Mouse (Mus musculus): ENCODE results near the gene Basp1.

Basp1 gene

GRCm38 (mm10) chr15:25440991-25441867, 27.7 kb upstream of the Basp1 start:
- peak; percentile 69 for DNase-seq (ENCODE audit: low read depth, low spot score)
- Histone ChIP-seq H3K27me3 (ENCODE audit: control insufficient read depth, insufficient read depth, low read length, poor library complexity, severe bottlenecking) (no peaks in the 10 kb centered on the region), H3K36me3 (ENCODE audit: control insufficient read depth, insufficient read depth, low read length, poor library complexity, severe bottlenecking) (no peaks in the 10 kb centered on the region)

- H3K36me3 ChIP-seq (ENCODE audit: control insufficient read depth, insufficient read depth, low read length, poor library complexity, severe bottlenecking) = no peaks in the 10 kb centered on the region
- DNase-seq (ENCODE audit: low read depth, low spot score) = no peak
- H3K27me3 ChIP-seq (ENCODE audit: control insufficient read depth, insufficient read depth, low read length, poor library complexity, severe bottlenecking) = no peaks in the 10 kb centered on the region
Observed at GRCm38 (mm10) chr15:25440317-25440716, 26.8 kb upstream of the Basp1 start.

DNA sequence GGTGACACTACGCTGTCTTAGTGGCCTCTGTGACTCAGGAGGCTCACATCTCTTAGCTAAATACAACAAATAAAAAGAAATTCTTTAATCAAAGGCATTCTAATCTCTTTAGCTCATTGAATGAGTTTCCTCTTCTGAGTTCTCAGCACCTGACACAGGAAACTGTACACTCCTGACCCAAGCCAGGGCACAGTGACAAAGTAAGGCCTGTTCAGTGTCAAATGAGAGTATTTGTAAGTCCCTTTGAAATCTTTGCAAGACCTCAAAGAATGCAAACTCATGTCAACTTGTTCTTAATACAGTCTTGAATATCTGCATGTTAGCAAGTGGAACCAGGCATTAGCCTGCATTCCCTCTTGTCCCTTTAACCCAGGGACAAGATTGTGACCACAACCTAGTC, 18.8 kb upstream of the Basp1 start:
- no peak for DNase-seq (ENCODE audit: low read depth, low spot score)
- Histone ChIP-seq H3K36me3 (ENCODE audit: control insufficient read depth, insufficient read depth, low read length, poor library complexity, severe bottlenecking) (no peaks in the 10 kb centered on the region), H3K27me3 (ENCODE audit: control insufficient read depth, insufficient read depth, low read length, poor library complexity, severe bottlenecking) (no peaks in the 10 kb centered on the region)

GRCm38 (mm10) chr15:25430167-25430566, 16.6 kb upstream of the Basp1 start:
- H3K36me3 ChIP-seq (ENCODE audit: control insufficient read depth, insufficient read depth, low read length, poor library complexity, severe bottlenecking) = no peaks in the 10 kb centered on the region
- no peaks in the 10 kb centered on the region for H3K27me3 ChIP-seq (ENCODE audit: control insufficient read depth, insufficient read depth, low read length, poor library complexity, severe bottlenecking)
- DNase-seq (ENCODE audit: low read depth, low spot score) = no peak

DNA sequence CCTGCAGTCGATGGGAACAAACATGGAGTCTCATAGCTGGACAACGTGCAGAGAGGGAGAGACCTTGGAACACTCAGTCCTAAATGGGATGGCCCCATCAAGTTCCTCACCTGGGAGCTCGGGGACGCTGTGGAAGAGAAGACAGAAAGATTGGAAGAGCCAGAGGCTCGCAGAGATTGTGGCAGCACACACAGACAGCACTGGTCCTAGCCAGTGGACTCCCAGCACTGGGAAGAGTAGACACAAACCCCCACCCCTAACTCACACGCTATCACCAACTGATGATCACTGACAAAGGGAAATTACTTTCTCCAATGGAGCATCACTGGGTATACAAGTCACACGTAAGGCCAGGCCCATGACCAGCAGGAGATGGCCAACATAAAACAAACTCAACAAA, 15.4 kb upstream of the Basp1 start:
- Histone ChIP-seq H3K36me3 (ENCODE audit: control insufficient read depth, insufficient read depth, low read length, poor library complexity, severe bottlenecking) (no peaks in the 10 kb centered on the region), H3K27me3 (ENCODE audit: control insufficient read depth, insufficient read depth, low read length, poor library complexity, severe bottlenecking) (no peaks in the 10 kb centered on the region)
- DNase-seq (ENCODE audit: low read depth, low spot score) = no peak

DNA sequence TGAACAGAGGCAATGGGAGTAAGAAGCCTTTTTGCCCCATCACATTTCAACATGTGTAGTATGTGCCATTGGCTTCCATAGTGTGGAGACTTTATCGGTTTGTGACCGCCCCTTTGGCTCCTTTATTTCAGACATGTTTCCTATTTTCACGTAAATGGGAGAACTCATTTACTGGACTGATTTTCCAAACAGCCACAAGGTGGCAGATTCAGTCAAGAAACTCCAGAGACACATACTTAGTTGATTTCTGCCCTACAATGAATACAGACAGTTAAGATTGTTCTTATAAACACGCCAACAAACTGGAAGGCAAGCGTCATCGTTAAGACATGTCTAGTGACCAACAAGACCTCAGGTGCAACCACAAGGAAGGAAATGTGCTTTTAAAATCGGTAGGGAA, 15.0 kb upstream of the Basp1 start:
- no peaks in the 10 kb centered on the region for H3K27me3 ChIP-seq (ENCODE audit: control insufficient read depth, insufficient read depth, low read length, poor library complexity, severe bottlenecking)
- DNase-seq (ENCODE audit: low read depth, low spot score) = peak; percentile 19
- no peaks in the 10 kb centered on the region for H3K36me3 ChIP-seq (ENCODE audit: control insufficient read depth, insufficient read depth, low read length, poor library complexity, severe bottlenecking)

- no peaks in the 10 kb centered on the region for H3K36me3 ChIP-seq (ENCODE audit: control insufficient read depth, insufficient read depth, low read length, poor library complexity, severe bottlenecking)
- H3K27me3 ChIP-seq (ENCODE audit: control insufficient read depth, insufficient read depth, low read length, poor library complexity, severe bottlenecking) = no peaks in the 10 kb centered on the region
- DNase-seq (ENCODE audit: low read depth, low spot score) = no peak
Observed at GRCm38 (mm10) chr15:25420266-25420665, 6.7 kb upstream of the Basp1 start.

DNA sequence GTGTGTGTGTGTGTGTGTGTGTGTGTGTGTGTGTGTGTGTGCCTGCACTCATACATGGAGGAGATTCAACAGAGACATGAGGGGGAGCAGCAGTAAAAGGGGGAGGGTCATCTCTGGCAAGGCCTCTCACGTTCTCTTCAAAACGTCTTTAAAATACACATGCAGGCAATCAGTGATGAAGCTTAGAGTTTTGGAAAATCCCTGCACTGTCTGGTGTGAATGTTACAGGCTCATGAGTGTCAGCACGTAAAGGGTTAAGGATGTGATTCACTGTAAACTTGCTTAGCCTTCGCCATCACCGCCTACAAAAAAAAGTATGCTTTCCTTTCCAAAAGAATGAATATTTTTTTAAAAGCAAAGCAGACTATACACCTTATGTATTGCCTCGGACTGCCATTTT, 2.8 kb upstream of the Basp1 start:
- no peak for DNase-seq (ENCODE audit: low read depth, low spot score)
- Histone ChIP-seq H3K27me3 (ENCODE audit: control insufficient read depth, insufficient read depth, low read length, poor library complexity, severe bottlenecking) (no peaks in the 10 kb centered on the region), H3K36me3 (ENCODE audit: control insufficient read depth, insufficient read depth, low read length, poor library complexity, severe bottlenecking) (no peaks in the 10 kb centered on the region)

DNA sequence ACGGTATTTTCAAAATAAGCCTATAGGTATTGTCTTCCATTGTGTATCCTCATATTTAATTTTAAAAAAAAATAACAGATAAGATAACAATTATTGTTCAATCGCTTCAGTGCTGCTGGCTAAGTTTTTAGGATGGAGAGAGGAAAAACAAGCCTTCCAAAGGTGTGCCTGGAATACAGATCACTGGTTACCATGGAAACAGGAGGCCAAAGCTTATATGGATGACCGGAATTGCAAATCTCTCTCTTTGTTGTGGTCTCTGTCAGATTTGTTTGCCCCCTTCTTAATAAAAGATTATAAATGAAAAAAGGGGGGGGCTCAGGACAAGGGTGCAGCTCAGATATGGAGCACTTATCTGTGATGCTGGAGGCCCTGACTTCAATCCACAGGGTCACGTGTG, 2.4 kb upstream of the Basp1 start:
- no peak for DNase-seq (ENCODE audit: low read depth, low spot score)
- Histone ChIP-seq H3K27me3 (ENCODE audit: control insufficient read depth, insufficient read depth, low read length, poor library complexity, severe bottlenecking) (no peaks in the 10 kb centered on the region), H3K36me3 (ENCODE audit: control insufficient read depth, insufficient read depth, low read length, poor library complexity, severe bottlenecking) (no peaks in the 10 kb centered on the region)

DNA sequence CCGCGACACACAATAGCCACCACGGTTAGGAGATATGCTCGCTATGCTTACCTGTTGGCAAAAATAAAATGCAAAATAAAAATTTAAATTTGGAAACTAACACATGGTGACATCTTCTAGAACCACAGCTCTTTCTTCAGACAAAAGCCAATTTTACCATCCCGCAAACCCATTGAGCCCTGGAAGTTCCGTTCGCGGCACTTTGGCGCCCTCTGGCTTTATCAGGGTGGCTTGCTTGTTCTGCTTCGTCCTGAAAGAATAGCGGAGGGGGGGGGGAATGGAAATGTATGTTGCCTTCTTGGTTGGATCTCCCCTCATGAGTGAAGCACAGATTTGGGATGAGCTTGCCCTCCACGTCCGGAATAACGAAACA, 1.2 kb upstream of the Basp1 start:
- peak; percentile 81 for DNase-seq (ENCODE audit: low read depth, low spot score)
- Histone ChIP-seq H3K27me3 (ENCODE audit: control insufficient read depth, insufficient read depth, low read length, poor library complexity, severe bottlenecking) (no peaks in the 10 kb centered on the region), H3K36me3 (ENCODE audit: control insufficient read depth, insufficient read depth, low read length, poor library complexity, severe bottlenecking) (no peaks in the 10 kb centered on the region)

GRCm38 (mm10) chr15:25414011-25414746, 615 bp upstream of the Basp1 start:
- H3K27me3 ChIP-seq (ENCODE audit: control insufficient read depth, insufficient read depth, low read length, poor library complexity, severe bottlenecking) = no peaks in the 10 kb centered on the region
- peak; percentile 22 for DNase-seq (ENCODE audit: low read depth, low spot score)

GRCm38 (mm10) chr15:25412761-25413261, 753 bp downstream of the Basp1 start:
- no peaks in the 10 kb centered on the region for H3K27me3 ChIP-seq (ENCODE audit: control insufficient read depth, insufficient read depth, low read length, poor library complexity, severe bottlenecking)
- DNase-seq (ENCODE audit: low read depth, low spot score) = peak; percentile 11

More at GRCm38 (mm10) chr15:25414011-25414746, 615 bp upstream of the Basp1 start:
- H3K36me3 ChIP-seq (ENCODE audit: control insufficient read depth, insufficient read depth, low read length, poor library complexity, severe bottlenecking) = no peaks in the 10 kb centered on the region

GRCm38 (mm10) chr15:25412171-25412641, 1.4 kb downstream of the Basp1 start:
- no peaks in the 10 kb centered on the region for H3K36me3 ChIP-seq (ENCODE audit: control insufficient read depth, insufficient read depth, low read length, poor library complexity, severe bottlenecking)
- peak; percentile 25 for DNase-seq (ENCODE audit: low read depth, low spot score)

More at GRCm38 (mm10) chr15:25412761-25413261, 753 bp downstream of the Basp1 start:
- H3K36me3 ChIP-seq (ENCODE audit: control insufficient read depth, insufficient read depth, low read length, poor library complexity, severe bottlenecking) = no peaks in the 10 kb centered on the region

GRCm38 (mm10) chr15:25411461-25411860, 2.1 kb downstream of the Basp1 start:
- Histone ChIP-seq H3K27me3 (ENCODE audit: control insufficient read depth, insufficient read depth, low read length, poor library complexity, severe bottlenecking) (no peaks in the 10 kb centered on the region), H3K36me3 (ENCODE audit: control insufficient read depth, insufficient read depth, low read length, poor library complexity, severe bottlenecking) (no peaks in the 10 kb centered on the region)
- DNase-seq (ENCODE audit: low read depth, low spot score) = no peak

More at GRCm38 (mm10) chr15:25412171-25412641, 1.4 kb downstream of the Basp1 start:
- no peaks in the 10 kb centered on the region for H3K27me3 ChIP-seq (ENCODE audit: control insufficient read depth, insufficient read depth, low read length, poor library complexity, severe bottlenecking)

DNA sequence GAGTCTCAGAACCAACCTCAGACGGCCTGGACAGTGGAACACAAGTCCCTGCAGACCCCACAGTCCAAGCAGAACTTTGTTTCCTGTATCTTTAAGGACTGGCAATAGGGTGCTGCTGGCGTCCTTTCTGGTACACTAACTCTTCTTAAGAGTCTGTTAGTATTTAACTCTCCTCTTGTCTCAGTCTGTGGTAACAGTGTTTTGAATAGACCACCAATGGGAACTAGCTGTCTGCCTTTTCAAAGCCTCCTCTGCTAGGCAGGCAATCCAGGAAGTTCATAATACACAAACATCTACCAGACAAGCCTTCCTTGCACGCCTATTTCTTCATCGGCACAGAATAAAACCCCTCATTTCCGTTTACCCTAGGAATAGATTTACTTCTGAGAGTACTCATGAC, 7.6 kb downstream of the Basp1 start:
- Histone ChIP-seq H3K27me3 (ENCODE audit: control insufficient read depth, insufficient read depth, low read length, poor library complexity, severe bottlenecking) (no peaks in the 10 kb centered on the region), H3K36me3 (ENCODE audit: control insufficient read depth, insufficient read depth, low read length, poor library complexity, severe bottlenecking) (no peaks in the 10 kb centered on the region)
- no peak for DNase-seq (ENCODE audit: low read depth, low spot score)
